ENCODE assay signal across 8 mouse cellular contexts in genomic region chr1:59670641-59671168, GRCm38 (mm10). TPM values are rescaled to one million over a fixed set of nuclear protein-coding genes. Genes with fewer than 3 reads are reported as not detected.
DNase-seq lines count a peak whose midpoint lies in the region; ATAC-seq and TF ChIP-seq lines count a peak whose summit lies in the region.

TSS of gene Sumo1 (minus strand) at chr1:59670834.

- 1% methylated on average over 36 of the region's 36 CpGs for WGBS in heart, embryonic 12.5 days
- 0% methylated on average over 36 of the region's 36 CpGs for WGBS in kidney, postnatal 0 days
- WGBS in liver, embryonic 11.5 days, result under 1% methylated on average over 36 of the region's 36 CpGs
- under 1% methylated on average over 34 of the region's 36 CpGs for WGBS in stomach, embryonic 14.5 days

- TF ChIP-seq CTCF in kidney, postnatal 0 days (IDR thresholded peaks at IDR 0.05; ENCODE audit: low read depth), result no peak

- H3K4me2 ChIP-seq in heart, embryonic 12.5 days, result peak within 1 kb of the TSS; percentile 86
- H3K4me2 ChIP-seq in kidney, postnatal 0 days (ENCODE audit: low read length), result peak within 1 kb of the TSS; percentile 71
- peak within 1 kb of the TSS; percentile 85 for H3K4me2 ChIP-seq in liver, embryonic 11.5 days
- peak within 1 kb of the TSS; percentile 82 for H3K4me2 ChIP-seq in stomach, embryonic 14.5 days (replicated peaks; ENCODE audit: low read depth, low read length)

- no peaks in the 10 kb centered on the region for H3K27me3 ChIP-seq in heart, embryonic 12.5 days (replicated peaks)
- no peaks in the 10 kb centered on the region for H3K27me3 ChIP-seq in kidney, postnatal 0 days (ENCODE audit: insufficient read depth, low read length)
- no peaks in the 10 kb centered on the region for H3K27me3 ChIP-seq in liver, embryonic 11.5 days (replicated peaks; ENCODE audit: control insufficient read depth, insufficient read depth, low read length)
- H3K27me3 ChIP-seq in stomach, embryonic 14.5 days (ENCODE audit: control insufficient read depth, insufficient read depth, low read length), result no peaks in the 10 kb centered on the region

- peak within 1 kb of the TSS; percentile 99 for H3K9ac ChIP-seq in heart, embryonic 12.5 days
- H3K9ac ChIP-seq in kidney, postnatal 0 days (ENCODE audit: low read depth, low read length), result peak within 1 kb of the TSS; percentile 99
- H3K9ac ChIP-seq in liver, embryonic 11.5 days (ENCODE audit: low read depth, low read length), result peak within 1 kb of the TSS; percentile 86
- H3K9ac ChIP-seq in stomach, embryonic 14.5 days (replicated peaks; ENCODE audit: low read depth, low read length), result peak within 1 kb of the TSS; percentile 99

- H3K9me3 ChIP-seq in heart, embryonic 12.5 days (replicated peaks), result no peaks in the 10 kb centered on the region
- H3K9me3 ChIP-seq in kidney, postnatal 0 days (replicated peaks; ENCODE audit: low read length), result no peaks in the 10 kb centered on the region
- no peaks in the 10 kb centered on the region for H3K9me3 ChIP-seq in liver, embryonic 11.5 days (ENCODE audit: control insufficient read depth, low read length)
- no peaks in the 10 kb centered on the region for H3K9me3 ChIP-seq in stomach, embryonic 14.5 days (ENCODE audit: control insufficient read depth, low read depth, low read length)

- peak within 1 kb of the TSS; percentile 97 for H3K4me3 ChIP-seq in heart, embryonic 12.5 days
- peak within 1 kb of the TSS; percentile 98 for H3K4me3 ChIP-seq in kidney, postnatal 0 days (replicated peaks; ENCODE audit: low read depth, low read length)
- H3K4me3 ChIP-seq in liver, embryonic 11.5 days (ENCODE audit: low read depth, low read length), result peak within 1 kb of the TSS; percentile 97
- peak within 1 kb of the TSS; percentile 96 for H3K4me3 ChIP-seq in stomach, embryonic 14.5 days (ENCODE audit: low read depth, low read length)

- H3K4me1 ChIP-seq in heart, embryonic 12.5 days (replicated peaks), result peaks cover 9% of the 10 kb centered on the region
- H3K4me1 ChIP-seq in kidney, postnatal 0 days (replicated peaks; ENCODE audit: insufficient read depth, low read length), result no peaks in the 10 kb centered on the region
- H3K4me1 ChIP-seq in liver, embryonic 11.5 days (replicated peaks; ENCODE audit: control insufficient read depth, insufficient read depth, low read length), result peaks cover 10% of the 10 kb centered on the region
- peaks cover 10% of the 10 kb centered on the region for H3K4me1 ChIP-seq in stomach, embryonic 14.5 days (ENCODE audit: control insufficient read depth, insufficient read depth, low read length)

- peak; percentile 93 for ATAC-seq in erythroid progenitor cell, adult 5-6 weeks (replicated peaks; ENCODE audit: low FRiP score, poor library complexity, severe bottlenecking)
- peak; percentile 94 for ATAC-seq in heart, embryonic 12.5 days (ENCODE audit: insufficient number of reproducible peaks, low FRiP score)
- ATAC-seq in kidney, postnatal 0 days (replicated peaks; ENCODE audit: low FRiP score, low read depth), result peak; percentile 90
- peak; percentile 90 for ATAC-seq in liver, embryonic 11.5 days (replicated peaks; ENCODE audit: low FRiP score)
- peak; percentile 94 for ATAC-seq in stomach, embryonic 14.5 days (ENCODE audit: insufficient number of reproducible peaks, insufficient read depth, low FRiP score, low read depth)

- peak; percentile 90 for DNase-seq in CD4-positive helper T cell, adult 2 months (ENCODE audit: low read depth, low spot score)
- peak; percentile 83 for DNase-seq in brain, embryonic 18.5 days (ENCODE audit: low read depth, low spot score)
- peak; percentile 96 for DNase-seq in kidney, postnatal 0 days (ENCODE audit: low spot score)
- DNase-seq in liver, embryonic 11.5 days (ENCODE audit: low spot score), result peak; percentile 85
- peak; percentile 88 for DNase-seq in naive thymus-derived CD4-positive, alpha-beta T cell, adult 2 months (ENCODE audit: low read depth)

- peak within 1 kb of the TSS; percentile 92 for H3K27ac ChIP-seq in heart, embryonic 12.5 days (ENCODE audit: poor library complexity, severe bottlenecking)
- H3K27ac ChIP-seq in kidney, postnatal 0 days, result peak within 1 kb of the TSS; percentile 98
- H3K27ac ChIP-seq in liver, embryonic 11.5 days (ENCODE audit: low read depth, low read length), result peak within 1 kb of the TSS; percentile 87
- H3K27ac ChIP-seq in stomach, embryonic 14.5 days (ENCODE audit: low read length), result peak within 1 kb of the TSS; percentile 96

- no peaks in the 10 kb centered on the region for H3K36me3 ChIP-seq in heart, embryonic 12.5 days
- 0 out of 2 replicates have a peak, but pooled peaks cover 8% of the 10 kb centered on the region for H3K36me3 ChIP-seq in kidney, postnatal 0 days (ENCODE audit: insufficient read depth, low read length)
- H3K36me3 ChIP-seq in liver, embryonic 11.5 days (ENCODE audit: control insufficient read depth, insufficient read depth, low read length), result no peaks in the 10 kb centered on the region
- H3K36me3 ChIP-seq in stomach, embryonic 14.5 days (ENCODE audit: control insufficient read depth, insufficient read depth, low read length), result no peaks in the 10 kb centered on the region; the same call in 1 of the 2 replicates

RNA-seq across cellular contexts. Expression of gene Sumo1, which starts in this region (rescaled TPM):
- total RNA-seq in erythroid progenitor cell, adult 5-6 weeks (2015; ENCODE audit: low replicate concordance), result 66.7 and 98.7 TPM in 2 replicates
- total RNA-seq in erythroid progenitor cell, adult 5-6 weeks (2017; ENCODE audit: low replicate concordance), result 35.9 and 56.7 TPM in 2 replicates
- polyA plus RNA-seq in heart, embryonic 12.5 days (2016; fragmentation: Nextera tagmentation; extraction: Ambion mirVana), result 254 TPM in 2 replicates
- polyA plus RNA-seq in kidney, postnatal 0 days (2015; fragmentation: Nextera tagmentation; extraction: Ambion mirVana), result 414 and 416 TPM in 2 replicates
- polyA plus RNA-seq in liver, embryonic 11.5 days (2014; fragmentation: Nextera tagmentation; extraction: Ambion mirVana), result 345 and 370 TPM in 2 replicates
- polyA plus RNA-seq in stomach, embryonic 14.5 days (2014; fragmentation: Nextera tagmentation; extraction: Ambion mirVana), result 382 and 398 TPM in 2 replicates

Comparison
In these comparisons a context has a peak if more than half of its experiments do, and no peak if none do; other contexts are left out.
1. Peak in every context shown above with its lines: DNase-seq, ATAC-seq, H3K4me3 ChIP-seq and H3K27ac ChIP-seq.